In the genomic region with DNA sequence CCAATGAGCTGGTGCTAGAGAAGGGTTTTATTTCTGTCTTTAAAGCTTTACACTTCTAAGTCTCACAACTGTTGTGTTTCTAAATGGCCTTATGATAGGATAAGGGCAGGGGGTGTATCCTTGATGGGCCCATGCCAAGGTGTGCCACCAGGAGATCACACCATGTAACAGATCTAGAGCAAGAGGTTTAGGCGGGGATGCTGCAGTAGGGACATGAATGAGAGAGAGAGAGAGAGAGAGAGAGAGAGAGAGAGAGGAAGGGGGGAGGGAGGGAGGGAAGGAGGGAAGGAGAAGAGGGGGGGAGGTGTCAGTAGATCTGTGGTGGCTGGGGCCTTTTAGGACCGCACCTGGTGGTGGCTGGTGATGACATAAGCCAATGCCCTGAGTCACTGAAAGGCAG, we compare ENCODE assay signal across 26 mouse cellular contexts. TPM values are rescaled to one million over a fixed set of nuclear protein-coding genes. Genes with fewer than 3 reads are reported as not detected.
A peak's percentile ranks its signal among the peaks of the same experiment; 100 is the strongest.
DNase-seq lines count a peak whose midpoint lies in the region; ATAC-seq and TF ChIP-seq lines count a peak whose summit lies in the region.
"Had no signal": no experiment of that assay in that cellular context is flagged by ENCODE, and none has a peak within 500 bp of the region (broad histone marks: within the 10 kb centered on the region; RNA-seq: fewer than 3 reads in every experiment).

No protein-coding gene starts in this region.

- 0 out of 2 replicates have a peak overlapping the region, but pooled peaks have one; percentile 19 for H3K27ac ChIP-seq in heart, embryonic 15.5 days
- no peak overlapping the region for H3K27ac ChIP-seq in heart, embryonic 10.5 days
- H3K27ac ChIP-seq in CH12.LX (ENCODE audit: insufficient read depth, low read depth) (peak overlapping the region; percentile 53; the same call in 1 of the 2 replicates), macrophage (peak overlapping the region; percentile 99)
- H3K27ac ChIP-seq in brown adipose tissue, adult 24 weeks (replicated peaks; ENCODE audit: low read depth, low read length): peak overlapping the region; percentile 78
- no peak overlapping the region for H3K27ac ChIP-seq in hindbrain, embryonic 13.5 days
- H3K27ac ChIP-seq: hindbrain, embryonic 15.5 days; layer of hippocampus, adult 2 months; liver, embryonic 14.5 days; neural tube, embryonic 13.5 days had no signal

- no peak overlapping the region for H3K4me3 ChIP-seq in heart, embryonic 15.5 days
- H3K4me3 ChIP-seq in heart, embryonic 10.5 days: no peak overlapping the region
- H3K4me3 ChIP-seq in CH12.LX (replicated peaks in 1 of 3; ENCODE audit: low read depth in 2 of 3, low read length in 2 of 3, poor library complexity in 1 of 3): no peak overlapping the region
- no peak overlapping the region for H3K4me3 ChIP-seq in brown adipose tissue, adult 24 weeks (ENCODE audit: insufficient read depth, low read depth, low read length)
- no peak overlapping the region for H3K4me3 ChIP-seq in macrophage (ENCODE audit: inconsistent target)
- H3K4me3 ChIP-seq in hindbrain, embryonic 13.5 days: no peak overlapping the region
- H3K4me3 ChIP-seq: hindbrain, embryonic 15.5 days; kidney, embryonic 15.5 days; layer of hippocampus, adult 2 months; midbrain, embryonic 13.5 days; neural tube, embryonic 13.5 days had no signal

- no peaks in the 10 kb centered on the region for H3K27me3 ChIP-seq in heart, embryonic 15.5 days
- no peaks in the 10 kb centered on the region for H3K27me3 ChIP-seq in heart, embryonic 10.5 days (ENCODE audit: insufficient read depth, poor library complexity, severe bottlenecking)
- no peaks in the 10 kb centered on the region for H3K27me3 ChIP-seq in CH12.LX (replicated peaks)
- H3K27me3 ChIP-seq in hindbrain, embryonic 13.5 days: no peaks in the 10 kb centered on the region
- H3K27me3 ChIP-seq: hindbrain, embryonic 15.5 days; kidney, embryonic 15.5 days; midbrain, embryonic 13.5 days; neural tube, embryonic 13.5 days had no signal

- no peak overlapping the region for H3K4me2 ChIP-seq in heart, embryonic 15.5 days
- peak overlapping the region; percentile 63 for H3K4me2 ChIP-seq in CH12.LX (ENCODE audit: insufficient read depth, low read depth, poor library complexity, severe bottlenecking)
- H3K4me2 ChIP-seq in hindbrain, embryonic 13.5 days: no peak overlapping the region
- H3K4me2 ChIP-seq: heart, embryonic 11.5 days; hindbrain, embryonic 15.5 days; kidney, embryonic 15.5 days; lung, embryonic 14.5 days; midbrain, embryonic 13.5 days; neural tube, embryonic 13.5 days had no signal

- ATAC-seq in heart, embryonic 15.5 days (replicated peaks; ENCODE audit: insufficient number of reproducible peaks, insufficient read depth, low FRiP score, low read depth): no peak
- no peak for ATAC-seq in hindbrain, embryonic 13.5 days (ENCODE audit: low FRiP score)
- ATAC-seq: forebrain, embryonic 16.5 days; inflammation-experienced regulatory T-cells, adult 6 months; midbrain, embryonic 13.5 days had no signal

- in situ Hi-C loops in CH12.LX (cut with MboI; ENCODE audit: low pct_ligation_motif_present, low pct_unique_long_range_greater_than_20kb, low sequenced_read_pairs): loop anchor here (10.0 kb wide), 1 partner anchor 82 kb away; no protein-coding TSS in a partner anchor

- H3K4me1 ChIP-seq in heart, embryonic 15.5 days (replicated peaks): peaks cover 47% of the 10 kb centered on the region
- H3K4me1 ChIP-seq in heart, embryonic 10.5 days: peaks cover 43% of the 10 kb centered on the region
- peaks cover 13 to 54% of the 10 kb centered on the region in 2 experiments; a peak in 3 of 4 replicates for H3K4me1 ChIP-seq in CH12.LX (ENCODE audit: control insufficient read depth in 1 of 2, insufficient read depth in 2 of 2)
- peaks cover 33% of the 10 kb centered on the region for H3K4me1 ChIP-seq in brown adipose tissue, adult 24 weeks (ENCODE audit: control insufficient read depth, insufficient read depth, insufficient read length, low read length)
- H3K4me1 ChIP-seq in hindbrain, embryonic 13.5 days (replicated peaks): peaks cover 42% of the 10 kb centered on the region

- TF ChIP-seq EP300 in CH12.LX (IDR thresholded peaks at IDR 0.05; ENCODE audit: low read length): no peak; the same call in 1 of the 2 replicates

- no peak for TF ChIP-seq POLR2A in CH12.LX (IDR thresholded peaks at IDR 0.05; ENCODE audit: low read depth, low read length)

- no peaks in the 10 kb centered on the region; the same call in 1 of the 2 replicates for H3K36me3 ChIP-seq in heart, embryonic 15.5 days
- H3K36me3 ChIP-seq in heart, embryonic 10.5 days: peaks cover 11% of the 10 kb centered on the region
- H3K36me3 ChIP-seq in CH12.LX (replicated peaks in 1 of 2; ENCODE audit: control insufficient read depth in 1 of 2, insufficient read depth in 1 of 2, low read length in 1 of 2) (peaks cover 0 to 11% of the 10 kb centered on the region in 2 experiments), macrophage (ENCODE audit: inconsistent target) (no peaks in the 10 kb centered on the region)
- H3K36me3 ChIP-seq in hindbrain, embryonic 13.5 days: peaks cover 7% of the 10 kb centered on the region

- no peaks in the 10 kb centered on the region for H3K9me3 ChIP-seq in heart, embryonic 15.5 days (replicated peaks)
- no peaks in the 10 kb centered on the region for H3K9me3 ChIP-seq in heart, embryonic 10.5 days
- peaks cover 5% of the 10 kb centered on the region for H3K9me3 ChIP-seq in CH12.LX (replicated peaks; ENCODE audit: low read length)
- no peaks in the 10 kb centered on the region for H3K9me3 ChIP-seq in hindbrain, embryonic 13.5 days
- H3K9me3 ChIP-seq: G1E; hindbrain, embryonic 15.5 days; kidney, embryonic 15.5 days; midbrain, embryonic 13.5 days; neural tube, embryonic 13.5 days had no signal

- dilution Hi-C loops in CH12.LX (cut with MboI; ENCODE audit: extremely low pct_ligation_motif_present, extremely low pct_unique_long_range_greater_than_20kb, low sequenced_read_pairs): no loop called here

- DNase-seq in heart, embryonic 10.5 days (ENCODE audit: low spot score): no peak
- peak; percentile 58 for DNase-seq in CH12.LX (ENCODE audit: extremely low read depth)
- DNase-seq in urinary bladder, postnatal 25 days (ENCODE audit: low spot score): no peak
- DNase-seq: adrenal gland, adult 8-10 months; B cell, adult 2 months; cerebellum, adult 11-12 months; cerebellum, postnatal 14 days; heart, postnatal 4 days; kidney, adult 11 months; kidney, postnatal 36 days; lung, embryonic 14.5 days; right cerebral cortex, postnatal 4 days had no signal

- WGBS in heart, embryonic 15.5 days: 70% methylated on average over 2 of the region's 2 CpGs
- 72% methylated on average over 2 of the region's 2 CpGs for WGBS in heart, embryonic 10.5 days
- 68% methylated on average over 2 of the region's 2 CpGs for WGBS in macrophage (ENCODE audit: missing documents)
- WGBS in hindbrain, embryonic 13.5 days: 67% methylated on average over 2 of the region's 2 CpGs

- H3K9ac ChIP-seq in heart, embryonic 15.5 days: no peak overlapping the region
- no peak overlapping the region for H3K9ac ChIP-seq in CH12.LX (ENCODE audit: insufficient read depth, low read depth)
- no peak overlapping the region for H3K9ac ChIP-seq in hindbrain, embryonic 13.5 days
- H3K9ac ChIP-seq: hindbrain, embryonic 15.5 days; kidney, embryonic 15.5 days; liver, embryonic 14.5 days; lung, embryonic 14.5 days; midbrain, embryonic 13.5 days; neural tube, embryonic 13.5 days had no signal

- TF ChIP-seq CTCF in CH12.LX (conservative IDR thresholded peaks at IDR 0.05 in 1 of 2, IDR thresholded peaks at IDR 0.05 in 1 of 2; ENCODE audit: low read depth in 2 of 2, low read length in 2 of 2): no peak

- H3K79me2 ChIP-seq in CH12.LX (replicated peaks; ENCODE audit: control insufficient read depth, extremely low read depth, insufficient read depth, poor library complexity, severe bottlenecking) (peaks cover 3% of the 10 kb centered on the region; the same call in 1 of the 2 replicates), macrophage (ENCODE audit: inconsistent target) (peaks cover 96% of the 10 kb centered on the region)

- TF ChIP-seq RAD21 in CH12.LX (IDR thresholded peaks at IDR 0.05; ENCODE audit: low read depth, low read length): no peak

TF ChIP-seq in CH12.LX, 34 proteins besides CTCF, POLR2A, EP300 and RAD21:
- peak; percentile 49; the same call in 1 of the 2 replicates for TF ChIP-seq ETS1 (conservative IDR thresholded peaks at IDR 0.05; ENCODE audit: low read depth, low read length)
- no peak for TF ChIP-seq KAT2A (IDR thresholded peaks at IDR 0.05; ENCODE audit: insufficient replicate concordance, low read length)

RNA-seq across cellular contexts. Expression of a gene that starts 5.5 kb away (rescaled TPM):
- polyA plus RNA-seq in heart, embryonic 15.5 days (2015; fragmentation: Nextera tagmentation; extraction: Ambion mirVana): 3.0 and 4.8 TPM in 2 replicates
- polyA plus RNA-seq in heart, embryonic 10.5 days (2016; fragmentation: Nextera tagmentation; extraction: Ambion mirVana): 8.9 and 9.5 TPM in 2 replicates
- 3.9 and 6.3 TPM in 2 replicates for total RNA-seq in CH12.LX (2012; rRNA removed)
- 6.7 and 7.6 TPM in 2 replicates for total RNA-seq in CH12.LX (2014; rRNA removed)
- 5.5 and 6.6 TPM in 2 replicates for polyA plus RNA-seq in CH12.LX (2012; ENCODE audit: insufficient read length, low read depth)
- polyA plus RNA-seq in brown adipose tissue, adult 24 weeks (2012; ENCODE audit: insufficient read depth, insufficient read length, missing spikeins): 8.7 and 9.6 TPM in 2 replicates
- total RNA-seq in macrophage (2018; cell fraction: chromatin; rRNA removed): 100 to 1,000 TPM; 188 to 417 (median 275) TPM
- total RNA-seq in macrophage (2018; cell fraction: cytosol; rRNA removed): 100 to 1,000 TPM in 14 of 26 experiments, 10 to 100 TPM in 12; 81.4 to 123 (median 102) TPM
- 100 to 1,000 TPM; 184 to 344 (median 215) TPM for total RNA-seq in macrophage (2018; cell fraction: nucleus; rRNA removed)
- 45.8 to 65.5 TPM (median 65.1 TPM) in 3 replicates for polyA plus RNA-seq in macrophage (2018)
- 7.7 and 8.2 TPM in 2 replicates for polyA plus RNA-seq in hindbrain, embryonic 13.5 days (2015; fragmentation: Nextera tagmentation; extraction: Ambion mirVana)

Comparison
In these comparisons a context has a peak if more than half of its experiments do, and no peak if none do; other contexts are left out.
1. H3K27ac ChIP-seq: peak in heart, embryonic 15.5 days (single experiment), CH12.LX (single experiment), brown adipose tissue, adult 24 weeks (single experiment) and macrophage (single experiment); none in heart, embryonic 10.5 days (single experiment) and hindbrain, embryonic 13.5 days (single experiment).